Mouse (Mus musculus): ENCODE measurements at regions not wholly inside any gene's neighbourhood (a gene's known extent, or its start where the extent isn't known, plus 50 kb on each side); places are given as distances from the start of the nearest gene placed in this dataset.

DNA sequence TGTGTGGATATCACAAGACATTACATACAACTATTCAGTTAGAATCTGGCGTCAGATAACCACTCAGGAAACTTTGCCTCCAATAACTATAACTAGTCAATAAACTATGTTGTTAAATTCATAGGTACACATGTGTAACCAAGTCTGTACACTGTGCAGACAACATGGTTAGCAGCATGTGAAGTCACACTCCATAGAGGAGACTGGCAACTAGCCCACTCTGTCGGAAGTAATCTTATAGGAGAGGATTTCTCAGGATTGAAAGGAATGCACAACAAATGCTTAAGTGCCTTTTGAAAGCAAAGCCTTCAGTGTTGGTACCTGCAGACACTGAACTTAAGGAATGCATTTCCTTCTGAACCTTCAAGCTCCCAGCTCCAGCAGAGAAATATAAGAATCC is 693.0 kb upstream of the Ptbp2 start:
- H3K27ac ChIP-seq (ENCODE audit: low read depth, low read length): no peak overlapping the region
- H3K9ac ChIP-seq (ENCODE audit: low read depth, low read length): no peak overlapping the region
- 68% methylated on average over 2 of the region's 2 CpGs for WGBS (ENCODE audit: insufficient replicate concordance)
- no peaks in the 10 kb centered on the region for H3K9me3 ChIP-seq (replicated peaks; ENCODE audit: control insufficient read depth, low read length)
- H3K4me3 ChIP-seq (ENCODE audit: low read depth, low read length): no peak overlapping the region
- ATAC-seq (replicated peaks; ENCODE audit: insufficient number of reproducible peaks, low FRiP score, low TSS enrichment): no peak
- no peaks in the 10 kb centered on the region for H3K36me3 ChIP-seq (ENCODE audit: control insufficient read depth, insufficient read depth, low read length)
- H3K4me2 ChIP-seq: no peak overlapping the region
- H3K4me1 ChIP-seq (ENCODE audit: control insufficient read depth, insufficient read depth, low read length): no peaks in the 10 kb centered on the region
- H3K27me3 ChIP-seq (ENCODE audit: control insufficient read depth, insufficient read depth, low read length): no peaks in the 10 kb centered on the region

DNA sequence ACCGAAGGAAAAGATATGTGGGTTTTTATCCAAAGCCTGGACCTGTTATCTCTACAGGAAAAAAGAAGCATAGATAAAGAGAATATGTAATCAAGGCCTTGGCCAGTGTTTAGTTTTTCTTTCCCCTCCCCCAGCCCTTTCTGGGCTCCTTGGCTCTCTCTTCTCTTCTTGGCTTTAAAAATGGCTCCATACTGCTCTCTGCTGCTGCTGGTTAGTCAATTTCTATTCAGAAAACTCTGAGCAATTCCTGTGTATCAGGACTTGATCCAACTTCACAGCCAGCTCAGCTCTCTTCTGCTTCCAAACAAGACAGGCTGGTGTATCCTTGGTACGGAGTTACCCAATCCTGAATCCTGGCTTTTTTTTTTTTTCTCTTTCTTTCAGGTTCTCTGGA is 689.4 kb upstream of the Ptbp2 start:
- no peak overlapping the region for H3K9ac ChIP-seq (ENCODE audit: low read depth, low read length)
- H3K27ac ChIP-seq (ENCODE audit: low read depth, low read length): no peak overlapping the region
- peak; percentile 46; the same call in 1 of the 2 replicates for ATAC-seq (replicated peaks; ENCODE audit: insufficient number of reproducible peaks, low FRiP score, low TSS enrichment)
- H3K36me3 ChIP-seq (ENCODE audit: control insufficient read depth, insufficient read depth, low read length): no peaks in the 10 kb centered on the region
- no peak overlapping the region for H3K4me2 ChIP-seq
- H3K9me3 ChIP-seq (replicated peaks; ENCODE audit: control insufficient read depth, low read length): no peaks in the 10 kb centered on the region
- no peaks in the 10 kb centered on the region for H3K4me1 ChIP-seq (ENCODE audit: control insufficient read depth, insufficient read depth, low read length)
- WGBS (ENCODE audit: insufficient replicate concordance): 29% methylated on average over 2 of the region's 2 CpGs
- no peak overlapping the region for H3K4me3 ChIP-seq (ENCODE audit: low read depth, low read length)
- H3K27me3 ChIP-seq (ENCODE audit: control insufficient read depth, insufficient read depth, low read length): no peaks in the 10 kb centered on the region

DNA sequence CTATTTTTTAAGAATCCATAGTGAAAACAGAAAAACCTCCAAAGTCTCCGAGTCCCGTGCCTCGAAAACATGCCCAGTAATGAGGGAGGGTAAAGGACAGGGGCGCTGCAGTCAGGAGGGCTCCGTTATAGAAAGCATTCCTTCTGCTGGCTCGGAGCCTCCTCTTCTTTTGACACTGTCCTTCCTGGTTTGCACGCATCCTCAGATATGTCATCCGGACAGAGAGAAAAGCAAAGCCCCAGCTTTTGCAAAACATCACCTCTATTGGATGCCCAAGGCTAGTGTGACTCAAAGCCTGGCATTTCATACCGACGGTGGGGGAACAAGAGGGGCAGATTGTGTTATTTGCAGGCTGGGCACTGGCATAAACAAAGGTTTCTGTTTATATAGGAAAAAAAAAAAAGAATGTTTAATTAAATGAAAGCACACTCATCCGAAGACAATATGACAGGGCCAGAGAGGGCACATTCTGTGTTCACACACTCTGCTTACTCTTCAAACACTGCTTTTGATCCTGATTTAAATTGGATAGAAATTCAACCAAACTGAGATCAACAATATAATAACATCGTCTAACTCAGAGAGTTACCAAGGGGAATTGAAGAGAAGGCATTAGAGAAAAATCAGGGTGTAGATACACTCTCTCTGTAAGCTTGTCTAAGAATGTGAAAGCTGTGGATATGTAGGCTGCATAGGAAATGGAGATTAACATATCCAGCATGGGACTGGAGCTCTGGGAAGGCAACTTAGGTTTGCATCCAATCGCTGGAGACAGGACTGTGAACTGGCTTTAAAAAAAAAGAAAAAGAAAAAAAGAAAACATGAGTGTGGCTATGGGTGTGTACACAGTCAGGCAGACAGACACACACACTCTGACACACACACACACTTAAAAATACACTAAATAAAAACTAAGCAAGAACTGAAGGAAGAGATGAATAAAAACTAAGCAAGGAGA is 688.7 kb upstream of the Ptbp2 start:
- 50% methylated on average over 13 of the region's 13 CpGs for WGBS (ENCODE audit: insufficient replicate concordance)
- no peaks in the 10 kb centered on the region for H3K9me3 ChIP-seq (replicated peaks; ENCODE audit: control insufficient read depth, low read length)
- peak; percentile 46; the same call in 1 of the 2 replicates for ATAC-seq (replicated peaks; ENCODE audit: insufficient number of reproducible peaks, low FRiP score, low TSS enrichment)
- H3K4me2 ChIP-seq: peak overlapping the region; percentile 9
- H3K4me3 ChIP-seq (ENCODE audit: low read depth, low read length): no peak overlapping the region
- H3K4me1 ChIP-seq (ENCODE audit: control insufficient read depth, insufficient read depth, low read length): no peaks in the 10 kb centered on the region
- H3K27me3 ChIP-seq (ENCODE audit: control insufficient read depth, insufficient read depth, low read length): no peaks in the 10 kb centered on the region
- no peak overlapping the region for H3K9ac ChIP-seq (ENCODE audit: low read depth, low read length)
- no peaks in the 10 kb centered on the region for H3K36me3 ChIP-seq (ENCODE audit: control insufficient read depth, insufficient read depth, low read length)
- peak overlapping the region; percentile 29; the same call in 1 of the 2 replicates for H3K27ac ChIP-seq (ENCODE audit: low read depth, low read length)

DNA sequence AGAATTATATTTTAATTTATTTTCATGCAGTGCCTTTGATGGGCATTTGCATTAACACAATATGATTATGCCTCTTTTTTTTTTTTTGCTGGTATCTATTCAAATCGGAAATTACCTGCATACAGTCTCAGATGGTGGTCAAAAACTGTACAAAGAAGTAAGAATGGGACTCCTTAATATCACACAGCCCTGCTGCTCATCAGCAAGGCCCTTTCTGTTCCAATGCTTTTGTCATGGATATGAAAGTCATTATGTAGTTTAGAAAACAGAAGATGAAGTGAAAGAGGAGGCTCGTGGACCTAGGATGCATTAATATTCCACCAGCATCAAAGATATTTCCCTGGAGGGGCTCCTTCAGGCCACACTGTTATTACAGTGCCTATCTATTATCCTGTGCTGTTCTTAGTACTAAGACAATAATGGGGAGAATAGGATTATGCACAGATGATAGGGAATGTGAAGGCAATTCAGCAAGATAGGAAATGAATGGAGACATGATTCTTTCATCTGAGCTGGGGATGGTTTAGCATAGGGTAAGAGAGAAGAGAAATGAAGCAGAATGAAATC is 687.7 kb upstream of the Ptbp2 start:
- WGBS (ENCODE audit: insufficient replicate concordance): 52% methylated on average over 2 of the region's 2 CpGs
- no peak overlapping the region for H3K27ac ChIP-seq (ENCODE audit: low read depth, low read length)
- no peaks in the 10 kb centered on the region for H3K9me3 ChIP-seq (replicated peaks; ENCODE audit: control insufficient read depth, low read length)
- no peaks in the 10 kb centered on the region for H3K4me1 ChIP-seq (ENCODE audit: control insufficient read depth, insufficient read depth, low read length)
- no peak overlapping the region for H3K9ac ChIP-seq (ENCODE audit: low read depth, low read length)
- H3K27me3 ChIP-seq (ENCODE audit: control insufficient read depth, insufficient read depth, low read length): no peaks in the 10 kb centered on the region
- no peak for ATAC-seq (replicated peaks; ENCODE audit: insufficient number of reproducible peaks, low FRiP score, low TSS enrichment)
- H3K4me3 ChIP-seq (ENCODE audit: low read depth, low read length): no peak overlapping the region
- H3K36me3 ChIP-seq (ENCODE audit: control insufficient read depth, insufficient read depth, low read length): no peaks in the 10 kb centered on the region
- no peak overlapping the region for H3K4me2 ChIP-seq

DNA sequence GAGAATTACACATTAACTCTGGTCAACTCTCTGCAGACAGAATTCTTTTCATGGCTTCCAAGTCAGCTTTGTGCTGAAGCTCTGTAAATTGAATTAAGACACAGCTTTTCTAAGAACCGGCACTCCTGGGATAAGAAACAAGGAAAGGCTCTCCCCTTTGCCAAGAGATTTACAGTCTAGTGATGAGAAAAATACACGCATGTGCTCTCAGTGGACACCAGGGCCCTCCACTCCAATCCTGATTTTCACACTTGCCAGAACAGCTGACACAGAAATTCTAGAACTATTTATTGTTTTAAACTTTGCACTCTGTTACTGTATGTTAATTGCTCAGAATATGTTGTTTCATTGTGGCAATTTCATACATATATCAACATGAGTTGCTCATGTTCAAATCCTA is 684.6 kb upstream of the Ptbp2 start:
- no peak overlapping the region for H3K27ac ChIP-seq (ENCODE audit: low read depth, low read length)
- no peak overlapping the region for H3K9ac ChIP-seq (ENCODE audit: low read depth, low read length)
- no peak overlapping the region for H3K4me3 ChIP-seq (ENCODE audit: low read depth, low read length)
- no peaks in the 10 kb centered on the region for H3K4me1 ChIP-seq (ENCODE audit: control insufficient read depth, insufficient read depth, low read length)
- H3K36me3 ChIP-seq (ENCODE audit: control insufficient read depth, insufficient read depth, low read length): no peaks in the 10 kb centered on the region
- no peaks in the 10 kb centered on the region for H3K9me3 ChIP-seq (replicated peaks; ENCODE audit: control insufficient read depth, low read length)
- ATAC-seq (replicated peaks; ENCODE audit: insufficient number of reproducible peaks, low FRiP score, low TSS enrichment): no peak
- H3K27me3 ChIP-seq (ENCODE audit: control insufficient read depth, insufficient read depth, low read length): no peaks in the 10 kb centered on the region
- H3K4me2 ChIP-seq: no peak overlapping the region
- WGBS (ENCODE audit: insufficient replicate concordance): 73% methylated on average over 2 of the region's 2 CpGs

DNA sequence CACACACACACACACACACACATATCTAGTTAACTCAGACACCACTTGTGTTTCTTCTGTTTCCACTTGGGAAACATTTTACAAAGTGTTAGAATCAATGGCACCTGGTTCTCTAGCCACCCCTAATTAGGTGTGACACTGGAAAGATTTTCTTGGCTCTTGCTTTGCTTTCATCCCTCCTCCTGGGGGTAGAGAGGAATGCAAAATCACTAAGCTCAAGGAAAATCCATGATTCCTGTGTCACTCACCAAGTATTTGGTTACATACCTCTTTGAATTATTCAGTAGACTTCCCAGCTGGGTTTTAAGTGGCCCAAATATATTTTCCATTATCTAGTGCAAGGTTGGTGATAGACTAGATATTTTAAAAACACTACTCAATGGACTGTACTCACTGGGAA is 676.5 kb upstream of the Ptbp2 start:
- H3K9me3 ChIP-seq (replicated peaks; ENCODE audit: control insufficient read depth, low read length): no peaks in the 10 kb centered on the region
- no peak overlapping the region for H3K4me3 ChIP-seq (ENCODE audit: low read depth, low read length)
- no peak overlapping the region for H3K4me2 ChIP-seq
- H3K4me1 ChIP-seq (ENCODE audit: control insufficient read depth, insufficient read depth, low read length): no peaks in the 10 kb centered on the region
- no peak overlapping the region for H3K9ac ChIP-seq (ENCODE audit: low read depth, low read length)
- no peaks in the 10 kb centered on the region for H3K27me3 ChIP-seq (ENCODE audit: control insufficient read depth, insufficient read depth, low read length)
- H3K36me3 ChIP-seq (ENCODE audit: control insufficient read depth, insufficient read depth, low read length): no peaks in the 10 kb centered on the region
- H3K27ac ChIP-seq (ENCODE audit: low read depth, low read length): no peak overlapping the region
- ATAC-seq (replicated peaks; ENCODE audit: insufficient number of reproducible peaks, low FRiP score, low TSS enrichment): no peak

DNA sequence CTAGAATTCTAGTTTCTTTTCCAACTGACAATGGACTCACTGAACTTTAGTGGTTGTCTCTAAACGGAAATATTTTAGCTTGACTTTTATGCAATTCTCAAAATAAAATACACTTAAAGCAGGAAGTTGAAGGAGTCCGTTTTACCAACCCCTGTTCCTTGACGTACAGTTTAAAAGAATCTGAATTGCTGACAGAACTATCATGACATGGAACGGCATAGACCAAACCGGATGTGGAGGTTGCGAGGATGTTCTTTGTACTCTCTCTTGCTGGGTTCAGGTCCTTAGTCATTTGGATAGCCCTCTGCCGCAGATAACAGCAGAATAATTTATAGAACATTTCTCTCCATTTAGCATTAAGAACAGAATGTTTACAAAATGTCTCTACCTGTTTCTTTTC is 673.6 kb upstream of the Ptbp2 start:
- H3K4me1 ChIP-seq (ENCODE audit: control insufficient read depth, insufficient read depth, low read length): no peaks in the 10 kb centered on the region
- no peaks in the 10 kb centered on the region for H3K27me3 ChIP-seq (ENCODE audit: control insufficient read depth, insufficient read depth, low read length)
- H3K9me3 ChIP-seq (replicated peaks; ENCODE audit: control insufficient read depth, low read length): no peaks in the 10 kb centered on the region
- H3K27ac ChIP-seq (ENCODE audit: low read depth, low read length): no peak overlapping the region
- no peaks in the 10 kb centered on the region for H3K36me3 ChIP-seq (ENCODE audit: control insufficient read depth, insufficient read depth, low read length)
- ATAC-seq (replicated peaks; ENCODE audit: insufficient number of reproducible peaks, low FRiP score, low TSS enrichment): no peak
- H3K4me3 ChIP-seq (ENCODE audit: low read depth, low read length): no peak overlapping the region
- WGBS (ENCODE audit: insufficient replicate concordance): 81% methylated on average over 7 of the region's 7 CpGs
- H3K9ac ChIP-seq (ENCODE audit: low read depth, low read length): no peak overlapping the region
- no peak overlapping the region for H3K4me2 ChIP-seq

DNA sequence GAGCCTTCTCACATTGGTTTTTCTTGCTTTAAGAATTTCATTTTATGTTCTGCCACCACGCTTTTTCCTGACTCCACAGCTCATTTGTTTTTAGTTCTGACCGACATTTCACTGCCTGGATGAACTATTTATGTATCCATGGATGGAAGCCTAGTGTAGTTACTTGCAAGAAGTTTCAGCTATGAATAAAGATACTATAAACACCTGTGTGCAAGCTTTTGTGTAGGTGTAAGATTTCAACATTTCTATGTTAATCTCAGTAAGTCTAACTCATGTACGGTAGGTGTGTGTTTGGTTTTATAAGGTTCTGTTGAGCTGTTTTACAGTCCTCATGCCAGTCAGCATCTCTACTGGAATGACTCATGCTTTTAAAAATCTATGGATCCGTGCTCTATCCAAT is 656.9 kb upstream of the Ptbp2 start:
- 70% methylated on average over 4 of the region's 4 CpGs for WGBS (ENCODE audit: insufficient replicate concordance)
- no peak overlapping the region for H3K9ac ChIP-seq (ENCODE audit: low read depth, low read length)
- H3K36me3 ChIP-seq (ENCODE audit: control insufficient read depth, insufficient read depth, low read length): no peaks in the 10 kb centered on the region
- H3K9me3 ChIP-seq (replicated peaks; ENCODE audit: control insufficient read depth, low read length): no peaks in the 10 kb centered on the region
- H3K27me3 ChIP-seq (ENCODE audit: control insufficient read depth, insufficient read depth, low read length): no peaks in the 10 kb centered on the region
- no peak overlapping the region for H3K4me2 ChIP-seq
- no peaks in the 10 kb centered on the region for H3K4me1 ChIP-seq (ENCODE audit: control insufficient read depth, insufficient read depth, low read length)
- H3K27ac ChIP-seq (ENCODE audit: low read depth, low read length): no peak overlapping the region
- H3K4me3 ChIP-seq (ENCODE audit: low read depth, low read length): no peak overlapping the region
- no peak for ATAC-seq (replicated peaks; ENCODE audit: insufficient number of reproducible peaks, low FRiP score, low TSS enrichment)

DNA sequence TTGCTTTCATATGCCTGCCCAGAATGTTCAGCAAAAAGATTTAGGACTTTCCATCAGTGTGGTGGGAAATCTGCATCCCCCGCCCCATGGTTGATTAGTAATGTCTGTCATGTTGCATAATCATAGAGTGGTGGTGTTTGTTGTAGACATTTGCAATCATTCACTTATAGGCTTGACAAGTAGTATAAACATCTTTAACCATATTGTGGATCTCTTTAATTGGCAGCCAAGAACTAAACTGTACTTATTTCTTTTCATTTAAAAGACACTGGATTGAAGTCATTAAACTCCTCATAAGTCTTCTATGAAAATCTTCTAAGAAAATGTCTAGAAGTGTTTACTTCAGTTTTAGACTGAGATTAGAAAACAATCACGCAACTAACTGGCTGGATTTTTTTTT is 646.0 kb upstream of the Ptbp2 start:
- Histone ChIP-seq H3K4me1 (ENCODE audit: control insufficient read depth, insufficient read depth, low read length) (no peaks in the 10 kb centered on the region), H3K9me3 (replicated peaks; ENCODE audit: control insufficient read depth, low read length) (no peaks in the 10 kb centered on the region), H3K9ac (ENCODE audit: low read depth, low read length) (no peak overlapping the region), H3K27me3 (ENCODE audit: control insufficient read depth, insufficient read depth, low read length) (no peaks in the 10 kb centered on the region), H3K36me3 (ENCODE audit: control insufficient read depth, insufficient read depth, low read length) (no peaks in the 10 kb centered on the region), H3K4me3 (ENCODE audit: low read depth, low read length) (no peak overlapping the region), H3K4me2 (no peak overlapping the region), H3K27ac (ENCODE audit: low read depth, low read length) (no peak overlapping the region)
- no peak for ATAC-seq (replicated peaks; ENCODE audit: insufficient number of reproducible peaks, low FRiP score, low TSS enrichment)
- WGBS (ENCODE audit: insufficient replicate concordance): 71% methylated on average over 2 of the region's 2 CpGs

Measured in heart, embryonic 11.5 days (tissue).